Mouse (Mus musculus) forebrain, embryonic 10.5 days (tissue): Measurements from ENCODE around the gene Olfr1416. TPM values are rescaled to one million over a fixed set of nuclear protein-coding genes. Genes with fewer than 3 reads are reported as not detected.
A peak's percentile ranks its signal among the peaks of the same experiment; 100 is the strongest.
"Not testable (repeated sequence)": the region's sequence is repeated elsewhere in the genome, so short reads cannot be mapped to it uniquely, and the experiment has no call there.

ENCODE experiments used
- DNase-seq: peaks from one replicate; pipeline ENCODE4 v3.0.0-alpha.2; 2017; ENCODE audit warnings: low spot score; ENCODE audit errors: extremely low spot score
- H3K27ac ChIP-seq: fragments of 300-500 bp; sonication (generic); 2 replicates; pipeline ENCODE4 v1.5.1; 2016; ENCODE audit warnings: mild to moderate bottlenecking
- H3K27me3 ChIP-seq: fragments of 300-500 bp; sonication (generic); 2 replicates; pipeline ENCODE4 v1.6.1; 2016; ENCODE audit warnings: mild to moderate bottlenecking; ENCODE audit not compliant: poor library complexity, severe bottlenecking
- H3K36me3 ChIP-seq: fragments of 300-500 bp; sonication (generic); replicated peaks from 2 replicates; pipeline ENCODE4 v1.6.1; 2016; ENCODE audit warnings: mild to moderate bottlenecking, moderate library complexity
- H3K4me1 ChIP-seq: fragments of 300-500 bp; sonication (generic); 2 replicates; pipeline ENCODE4 v1.6.1; 2016
- H3K4me3 ChIP-seq: fragments of 300-500 bp; sonication (generic); 2 replicates; pipeline ENCODE4 v1.5.1; 2016; ENCODE audit warnings: mild to moderate bottlenecking, moderate library complexity
- H3K9me3 ChIP-seq: fragments of 300-500 bp; sonication (generic); 2 replicates; pipeline ENCODE4 v1.6.1; 2016; ENCODE audit warnings: mild to moderate bottlenecking, moderate library complexity
- WGBS: fragments of 180-500 bp; shearing (Covaris S2); methylation state at CpG from one replicate; pipeline ENCODE4 v1.1.7; 2016; 5-methylcytosine and 5-hydroxymethylcytosine counted together
- polyA plus RNA-seq: library from polyadenylated mRNA; unstranded; fragments of >200 nt; fragmentation: Nextera tagmentation; extraction: Ambion mirVana; gene quantifications from 2 replicates; pipeline ENCODE4 v1.2.1, GENCODE M21; 2016

Olfr1416 gene
- polyA plus RNA-seq = not detected in 2 replicates

DNA sequence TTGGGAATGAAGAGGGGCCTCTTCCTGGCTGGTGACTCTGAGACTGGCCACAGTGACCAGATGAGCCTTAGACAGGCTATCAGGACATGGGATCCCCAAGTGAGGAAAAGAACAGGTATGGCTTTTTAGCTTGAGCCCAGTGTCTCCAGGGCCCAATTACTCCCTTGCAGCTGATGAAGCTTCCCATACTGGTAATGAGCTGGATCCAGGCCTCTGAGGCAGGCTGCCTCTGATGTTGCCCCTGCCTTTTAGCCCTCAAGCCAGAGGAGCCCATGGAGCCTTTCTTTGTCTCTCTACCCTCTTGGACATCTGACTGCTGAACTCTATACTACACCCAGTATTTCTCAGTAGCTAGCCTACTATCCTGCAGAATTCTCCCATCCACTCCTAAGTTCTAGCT, at the start of gene Olfr1416:
Olfr1416 (minus strand) TSS at position 101 of the 400 bp plus-strand sequence.
- no peaks in the 10 kb centered on the region for H3K36me3 ChIP-seq
- H3K27me3 ChIP-seq = no peaks in the 10 kb centered on the region
- H3K27ac ChIP-seq = no peak within 1 kb of the TSS
- H3K4me1 ChIP-seq = no peaks in the 10 kb centered on the region
- DNase-seq = no peak
- no peak within 1 kb of the TSS for H3K4me3 ChIP-seq
- peaks cover 15% of the 10 kb centered on the region for H3K9me3 ChIP-seq

GRCm38 (mm10) chr1:92523764-92524163, 38.9 kb upstream of the Olfr1416 start:
- no peak overlapping the region for H3K27ac ChIP-seq
- peaks cover 20% of the 10 kb centered on the region for H3K4me1 ChIP-seq
- DNase-seq = no peak
- H3K27me3 ChIP-seq = no peaks in the 10 kb centered on the region
- WGBS = 93% methylated on average over 3 of the region's 3 CpGs
- no peak overlapping the region for H3K4me3 ChIP-seq
- no peaks in the 10 kb centered on the region for H3K9me3 ChIP-seq
- no peaks in the 10 kb centered on the region for H3K36me3 ChIP-seq

- WGBS = 23% methylated on average over 10 of the region's 10 CpGs
Observed at GRCm38 (mm10) chr1:92521376-92521775, 36.5 kb upstream of the Olfr1416 start.

GRCm38 (mm10) chr1:92519046-92519445, 34.1 kb upstream of the Olfr1416 start:
- peaks cover 20% of the 10 kb centered on the region for H3K4me1 ChIP-seq
- H3K27me3 ChIP-seq = no peaks in the 10 kb centered on the region
- no peak overlapping the region for H3K4me3 ChIP-seq
- H3K27ac ChIP-seq = no peak overlapping the region
- no peak for DNase-seq
- no peaks in the 10 kb centered on the region for H3K9me3 ChIP-seq
- no peaks in the 10 kb centered on the region for H3K36me3 ChIP-seq
- 89% methylated on average over 6 of the region's 6 CpGs for WGBS

More at GRCm38 (mm10) chr1:92521376-92521775, 36.5 kb upstream of the Olfr1416 start:
- Histone ChIP-seq H3K36me3 (no peaks in the 10 kb centered on the region), H3K27me3 (no peaks in the 10 kb centered on the region), H3K27ac (no peak overlapping the region), H3K4me1 (peaks cover 20% of the 10 kb centered on the region), H3K9me3 (no peaks in the 10 kb centered on the region), H3K4me3 (no peak overlapping the region)
- DNase-seq = peak; percentile 41

DNA sequence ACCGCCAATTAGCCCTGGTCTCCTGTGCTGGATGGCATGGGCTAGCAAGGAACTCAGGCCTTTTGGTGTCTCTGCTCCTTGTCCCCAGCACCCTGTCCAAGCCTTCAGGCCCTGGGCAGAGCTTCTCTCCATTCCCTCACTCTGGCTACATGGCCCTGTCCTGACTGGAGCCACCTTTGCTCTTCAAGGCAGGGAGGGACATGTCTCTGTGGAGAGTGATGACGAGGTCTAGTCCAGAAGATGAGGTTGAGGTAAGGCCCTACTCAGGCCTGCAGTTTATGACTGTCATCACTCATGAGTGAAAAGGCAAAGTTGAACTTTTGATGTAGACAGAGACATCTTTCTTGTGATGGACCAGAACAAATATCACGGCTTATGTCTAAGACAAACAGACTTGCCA, 33.6 kb upstream of the Olfr1416 start, which contains the start of gene Olfr1414:
Olfr1414 (minus strand) TSS at position 101 of the 400 bp plus-strand sequence.
- Histone ChIP-seq H3K27me3 (no peaks in the 10 kb centered on the region), H3K4me3 (no peak within 1 kb of the TSS), H3K9me3 (no peaks in the 10 kb centered on the region), H3K27ac (no peak within 1 kb of the TSS), H3K36me3 (no peaks in the 10 kb centered on the region), H3K4me1 (peaks cover 20% of the 10 kb centered on the region)
- 89% methylated on average over 3 of the region's 3 CpGs for WGBS
- no peak for DNase-seq

- no peaks in the 10 kb centered on the region for H3K27me3 ChIP-seq
- 89% methylated on average over 11 of the region's 11 CpGs for WGBS
- no peak overlapping the region for H3K27ac ChIP-seq
- H3K9me3 ChIP-seq = no peaks in the 10 kb centered on the region
- no peaks in the 10 kb centered on the region for H3K36me3 ChIP-seq
- peaks cover 3% of the 10 kb centered on the region; the same call in 1 of the 2 replicates for H3K4me1 ChIP-seq
- DNase-seq = no peak
- no peak overlapping the region for H3K4me3 ChIP-seq
Observed at GRCm38 (mm10) chr1:92515390-92515789, 30.5 kb upstream of the Olfr1416 start.

DNA sequence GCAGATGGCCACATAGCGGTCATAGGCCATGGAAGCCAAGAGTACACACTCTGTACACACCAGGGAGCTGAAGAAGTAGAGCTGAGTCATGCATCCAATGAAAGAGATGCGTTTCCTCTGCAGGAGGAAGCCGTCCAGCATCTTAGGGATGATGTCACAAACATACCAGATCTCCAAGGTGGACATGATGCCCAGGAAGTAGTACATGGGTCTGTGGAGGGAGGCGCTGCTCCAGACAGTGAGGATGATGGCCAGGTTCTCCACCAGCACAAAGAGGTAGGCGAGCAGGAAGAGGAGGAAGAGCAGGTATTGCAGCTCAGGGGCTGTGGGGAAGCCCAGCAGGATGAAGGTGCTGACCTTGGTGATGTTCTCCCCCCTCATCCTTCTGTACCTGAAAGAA, 26.7 kb upstream of the Olfr1416 start:
- not testable (repeated sequence) for H3K36me3 ChIP-seq, H3K4me3 ChIP-seq, H3K9me3 ChIP-seq, H3K27me3 ChIP-seq, H3K27ac ChIP-seq, DNase-seq, H3K4me1 ChIP-seq
- 91% methylated on average over 5 of the region's 5 CpGs for whole genome bisulfite sequencing

DNA sequence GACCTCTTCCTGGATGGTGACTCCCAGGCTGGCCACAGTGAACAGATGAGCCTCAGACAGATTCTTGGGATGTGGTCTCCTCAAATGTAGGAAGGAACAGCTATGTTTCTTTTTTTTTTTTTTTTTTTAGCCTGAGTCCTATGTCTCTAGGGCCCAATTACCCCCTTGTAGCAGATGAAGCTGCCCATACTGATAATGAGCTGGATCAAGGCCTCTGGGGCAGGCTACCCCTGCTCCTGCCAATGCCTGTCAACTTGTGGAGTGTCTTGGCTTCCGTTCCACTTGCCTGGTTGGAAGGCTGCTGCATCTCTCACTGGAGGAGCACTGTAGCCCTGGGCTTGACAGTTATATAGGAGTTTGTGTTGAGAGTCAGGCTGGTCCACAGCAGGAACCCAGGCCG, 11.1 kb upstream of the Olfr1416 start, which contains the start of gene Olfr1415:
Olfr1415 (minus strand) TSS at position 101 of the 400 bp plus-strand sequence.
- Histone ChIP-seq H3K4me1 (no peaks in the 10 kb centered on the region), H3K27me3 (no peaks in the 10 kb centered on the region), H3K36me3 (no peaks in the 10 kb centered on the region), H3K9me3 (peaks cover 9% of the 10 kb centered on the region; the same call in 1 of the 2 replicates), H3K27ac (no peak within 1 kb of the TSS), H3K4me3 (no peak within 1 kb of the TSS)
- DNase-seq = no peak
- 79% methylated on average over 2 of the region's 2 CpGs for WGBS

DNA sequence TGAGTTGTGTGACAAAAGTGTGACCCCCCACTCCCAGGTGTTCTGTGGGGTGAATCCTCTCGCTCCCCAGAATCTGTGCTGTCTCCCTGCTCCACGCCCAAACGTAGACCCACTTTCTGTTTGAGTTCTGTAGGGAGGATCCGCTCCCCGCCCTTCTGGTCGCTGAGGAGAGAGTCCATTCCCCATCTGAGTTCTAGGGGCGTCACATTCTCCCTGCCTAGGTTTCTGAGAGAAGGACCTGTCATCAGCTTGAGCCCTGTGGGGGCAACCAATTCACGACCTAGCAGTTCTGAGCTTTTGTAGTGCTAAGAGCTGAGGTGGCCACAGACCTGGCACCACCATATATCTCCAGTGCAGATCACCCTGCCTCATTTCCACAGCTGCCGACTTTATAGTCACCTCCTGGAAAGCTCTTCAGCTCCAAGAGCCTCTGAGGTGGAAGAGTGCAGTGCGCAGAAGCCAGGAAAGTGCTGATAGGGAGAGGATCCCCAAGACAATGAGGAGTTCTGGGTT, 10.8 kb downstream of the Olfr1416 start:
- DNase-seq = no peak
- peaks cover 23% of the 10 kb centered on the region for H3K36me3 ChIP-seq
- no peaks in the 10 kb centered on the region for H3K27me3 ChIP-seq
- peaks cover 18% of the 10 kb centered on the region for H3K4me1 ChIP-seq
- WGBS = 5% methylated on average over 10 of the region's 10 CpGs
- peak overlapping the region; percentile 98 for H3K4me3 ChIP-seq
- H3K27ac ChIP-seq = peak overlapping the region; percentile 80
- H3K9me3 ChIP-seq = no peaks in the 10 kb centered on the region

DNA sequence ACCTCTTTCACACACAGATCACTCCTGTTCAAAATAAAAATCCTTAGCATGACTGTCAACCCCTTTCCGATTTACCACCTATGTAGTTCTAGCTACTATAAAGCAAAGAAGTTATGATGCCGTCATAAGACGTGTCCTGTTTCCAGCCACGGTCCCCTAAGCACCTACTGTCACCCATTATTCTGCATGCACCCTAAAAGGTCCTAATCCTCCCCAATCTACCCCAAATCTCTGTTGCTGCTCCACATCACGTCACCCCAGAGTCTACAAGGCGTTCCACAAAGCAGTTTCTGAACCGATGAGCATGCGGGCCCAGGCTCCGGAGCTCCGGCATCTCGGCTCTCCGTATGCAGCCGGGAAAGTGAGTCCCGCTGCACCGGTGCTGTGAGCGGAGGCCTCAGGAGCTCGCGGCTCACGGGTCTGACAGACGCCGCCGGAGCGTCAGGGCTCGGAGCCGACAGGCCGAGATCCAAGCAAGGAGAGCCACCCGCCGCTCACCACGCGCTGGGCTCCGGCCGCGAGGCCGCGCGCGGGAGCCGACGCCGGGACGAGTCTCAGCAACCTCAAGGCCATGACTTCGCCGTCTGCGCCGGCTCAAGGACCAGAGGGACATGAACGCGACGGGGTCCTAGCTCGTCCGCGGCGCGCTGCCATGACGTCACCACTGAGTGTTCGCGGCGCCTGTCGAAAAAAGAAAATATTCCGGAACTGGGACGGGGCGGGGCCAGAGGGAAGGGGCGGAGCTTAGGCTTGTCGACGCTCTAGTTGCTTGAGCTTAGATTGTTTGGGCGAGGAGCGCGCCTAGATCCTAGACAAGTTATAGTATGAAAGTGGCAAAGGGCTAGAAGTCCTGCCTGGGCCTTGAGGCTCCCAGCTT, 11.5 kb downstream of the Olfr1416 start, which contains the start of gene Ndufa10:
Ndufa10 (minus strand) TSS at position 696 of the 877 bp plus-strand sequence.
- WGBS = under 1% methylated on average over 67 of the region's 67 CpGs
- H3K4me1 ChIP-seq = peaks cover 18% of the 10 kb centered on the region
- H3K9me3 ChIP-seq = no peaks in the 10 kb centered on the region
- peak within 1 kb of the TSS; percentile 92 for H3K27ac ChIP-seq
- H3K27me3 ChIP-seq = no peaks in the 10 kb centered on the region
- H3K4me3 ChIP-seq = peak within 1 kb of the TSS; percentile 98
- DNase-seq = peak; percentile 97
- peaks cover 30% of the 10 kb centered on the region for H3K36me3 ChIP-seq

- peaks cover 75% of the 10 kb centered on the region for H3K36me3 ChIP-seq
- 89% methylated on average over 4 of the region's 4 CpGs for WGBS
- H3K27me3 ChIP-seq = no peaks in the 10 kb centered on the region
- no peak overlapping the region for H3K27ac ChIP-seq
- no peak overlapping the region for H3K4me3 ChIP-seq
- peaks cover 12% of the 10 kb centered on the region for H3K4me1 ChIP-seq
- DNase-seq = no peak
- H3K9me3 ChIP-seq = no peaks in the 10 kb centered on the region
Observed at GRCm38 (mm10) chr1:92468891-92469290, 16.0 kb downstream of the Olfr1416 start.

- H3K36me3 ChIP-seq = peaks cover 96% of the 10 kb centered on the region
- H3K9me3 ChIP-seq = no peaks in the 10 kb centered on the region
- H3K27ac ChIP-seq = no peak overlapping the region
- no peak overlapping the region for H3K4me3 ChIP-seq
- WGBS = 91% methylated on average over 6 of the region's 6 CpGs
- no peak for DNase-seq
- H3K4me1 ChIP-seq = no peaks in the 10 kb centered on the region
- no peaks in the 10 kb centered on the region for H3K27me3 ChIP-seq
Observed at GRCm38 (mm10) chr1:92458416-92458815, 26.5 kb downstream of the Olfr1416 start.

- no peaks in the 10 kb centered on the region for H3K4me1 ChIP-seq
- H3K4me3 ChIP-seq = no peak overlapping the region
- DNase-seq = no peak
- H3K27me3 ChIP-seq = no peaks in the 10 kb centered on the region
- H3K9me3 ChIP-seq = no peaks in the 10 kb centered on the region
- no peak overlapping the region for H3K27ac ChIP-seq
- H3K36me3 ChIP-seq = peaks cover 96% of the 10 kb centered on the region
Observed at GRCm38 (mm10) chr1:92457758-92458157, 27.2 kb downstream of the Olfr1416 start.
